Comparison of ENCODE assay signal across 23 mouse cellular contexts in genomic region chr8:72749846-72750245, GRCm38 (mm10). TPM values are rescaled to one million over a fixed set of nuclear protein-coding genes. Genes with fewer than 3 reads are reported as not detected.
DNase-seq lines count a peak whose midpoint lies in the region; ATAC-seq lines count a peak whose summit lies in the region.
"Had no signal": no experiment of that assay in that cellular context is flagged by ENCODE, and none has a peak within 500 bp of the region (broad histone marks: within the 10 kb centered on the region; RNA-seq: fewer than 3 reads in every experiment).

No protein-coding gene starts in this region.

- peak; percentile 0 for DNase-seq in adrenal gland, adult 2 months
- DNase-seq in adrenal gland, postnatal 36 days: no peak
- DNase-seq in liver, embryonic 11.5 days (ENCODE audit: low spot score): peak; percentile 22
- DNase-seq in thymus, postnatal 36 days: peak; percentile 1 to 4
- DNase-seq in thymus, postnatal 10 days (ENCODE audit: low spot score in 2 of 2): no peak
- peak; percentile 56 for DNase-seq in ZHBTc4 (ENCODE audit: low read depth, low spot score)
- DNase-seq: adrenal gland, postnatal 14 days; B cell, adult 2 months; cerebellum, adult 18-20 months; cerebellum, adult 9-11 months; cerebellum, postnatal 36 days; gastrocnemius, adult 2 months; heart, adult 18-20 months; heart, postnatal 14 days had no signal

- H3K36me3 ChIP-seq in liver, embryonic 11.5 days (ENCODE audit: control insufficient read depth, insufficient read depth, low read length): peaks cover 51% of the 10 kb centered on the region
- peaks cover 95% of the 10 kb centered on the region for H3K36me3 ChIP-seq in liver, embryonic 12.5 days
- peaks cover 99% of the 10 kb centered on the region for H3K36me3 ChIP-seq in midbrain, embryonic 13.5 days

- no peak overlapping the region for H3K27ac ChIP-seq in liver, embryonic 11.5 days (ENCODE audit: low read depth, low read length)
- no peak overlapping the region for H3K27ac ChIP-seq in liver, embryonic 12.5 days
- H3K27ac ChIP-seq in midbrain, embryonic 13.5 days: no peak overlapping the region
- H3K27ac ChIP-seq: embryonic facial prominence, embryonic 13.5 days; forebrain, embryonic 13.5 days; gastrocnemius, adult 2 months; heart, embryonic 15.5 days; hindbrain, embryonic 13.5 days; hindbrain, postnatal 0 days had no signal

- no peaks in the 10 kb centered on the region for H3K27me3 ChIP-seq in liver, embryonic 11.5 days (replicated peaks; ENCODE audit: control insufficient read depth, insufficient read depth, low read length)
- H3K27me3 ChIP-seq in liver, embryonic 12.5 days (replicated peaks): no peaks in the 10 kb centered on the region
- no peaks in the 10 kb centered on the region for H3K27me3 ChIP-seq in midbrain, embryonic 13.5 days
- H3K27me3 ChIP-seq: embryonic facial prominence, embryonic 13.5 days; forebrain, embryonic 13.5 days; heart, embryonic 15.5 days; hindbrain, embryonic 13.5 days had no signal

- ATAC-seq in liver, embryonic 11.5 days (replicated peaks; ENCODE audit: low FRiP score): no peak
- ATAC-seq in liver, embryonic 12.5 days: no peak
- no peak for ATAC-seq in midbrain, embryonic 13.5 days
- ATAC-seq: CD4-positive, CD25-positive, alpha-beta regulatory T cell, adult 4 months; forebrain, embryonic 13.5 days; hindbrain, postnatal 0 days had no signal

- H3K4me2 ChIP-seq in liver, embryonic 11.5 days: no peak overlapping the region
- no peak overlapping the region for H3K4me2 ChIP-seq in liver, embryonic 12.5 days
- no peak overlapping the region for H3K4me2 ChIP-seq in midbrain, embryonic 13.5 days (replicated peaks)
- H3K4me2 ChIP-seq: embryonic facial prominence, embryonic 13.5 days; forebrain, embryonic 13.5 days; heart, embryonic 11.5 days; heart, embryonic 15.5 days; hindbrain, embryonic 13.5 days had no signal

- H3K9me3 ChIP-seq in liver, embryonic 11.5 days (ENCODE audit: control insufficient read depth, low read length): no peaks in the 10 kb centered on the region
- no peaks in the 10 kb centered on the region for H3K9me3 ChIP-seq in liver, embryonic 12.5 days (replicated peaks)
- no peaks in the 10 kb centered on the region for H3K9me3 ChIP-seq in midbrain, embryonic 13.5 days
- H3K9me3 ChIP-seq: embryonic facial prominence, embryonic 13.5 days; forebrain, embryonic 13.5 days; heart, embryonic 15.5 days; hindbrain, embryonic 13.5 days had no signal

- no peak overlapping the region for H3K4me3 ChIP-seq in liver, embryonic 11.5 days (ENCODE audit: low read depth, low read length)
- H3K4me3 ChIP-seq in liver, embryonic 12.5 days: no peak overlapping the region
- no peak overlapping the region for H3K4me3 ChIP-seq in midbrain, embryonic 13.5 days (replicated peaks)
- H3K4me3 ChIP-seq: embryonic facial prominence, embryonic 13.5 days; forebrain, embryonic 13.5 days; gastrocnemius, adult 2 months; heart, embryonic 15.5 days; hindbrain, embryonic 13.5 days had no signal

- no peaks in the 10 kb centered on the region for H3K4me1 ChIP-seq in liver, embryonic 11.5 days (replicated peaks; ENCODE audit: control insufficient read depth, insufficient read depth, low read length)
- no peaks in the 10 kb centered on the region for H3K4me1 ChIP-seq in liver, embryonic 12.5 days
- no peaks in the 10 kb centered on the region for H3K4me1 ChIP-seq in midbrain, embryonic 13.5 days (replicated peaks)
- H3K4me1 ChIP-seq: embryonic facial prominence, embryonic 13.5 days; forebrain, embryonic 13.5 days; heart, embryonic 15.5 days; hindbrain, embryonic 13.5 days had no signal

- WGBS in liver, embryonic 11.5 days: 91% methylated on average over 26 of the region's 26 CpGs
- 89% methylated on average over 26 of the region's 26 CpGs for WGBS in liver, embryonic 12.5 days (ENCODE audit: insufficient replicate concordance)
- 93% methylated on average over 26 of the region's 26 CpGs for WGBS in midbrain, embryonic 13.5 days

- H3K9ac ChIP-seq in liver, embryonic 11.5 days (ENCODE audit: low read depth, low read length): no peak overlapping the region
- no peak overlapping the region for H3K9ac ChIP-seq in liver, embryonic 12.5 days
- H3K9ac ChIP-seq in midbrain, embryonic 13.5 days (replicated peaks): no peak overlapping the region
- H3K9ac ChIP-seq: embryonic facial prominence, embryonic 13.5 days; forebrain, embryonic 13.5 days; heart, embryonic 15.5 days; hindbrain, embryonic 13.5 days had no signal

RNA-seq across cellular contexts. Expression of gene F2rl3, which starts 11.8 kb away (rescaled TPM):
- 1 to 10 TPM; 1.1 to 2.1 TPM for total RNA-seq in adrenal gland, adult 2 months (2021)
- polyA plus RNA-seq in adrenal gland, adult 2 months (2012; rRNA removed): 10.2 and 13.4 TPM in 2 replicates
- 1 to 10 TPM; 1.8 to 2.9 TPM for total RNA-seq in adrenal gland, postnatal 36 days (2021)
- 8.5 and 8.6 TPM in 2 replicates for polyA plus RNA-seq in liver, embryonic 11.5 days (2014; fragmentation: Nextera tagmentation; extraction: Ambion mirVana)
- 6.6 TPM in 2 replicates for polyA plus RNA-seq in liver, embryonic 12.5 days (2016; fragmentation: Nextera tagmentation; extraction: Ambion mirVana)
- polyA plus RNA-seq in midbrain, embryonic 13.5 days (2015; fragmentation: Nextera tagmentation; extraction: Ambion mirVana): 0.30 and 0.40 TPM in 2 replicates

RNA-seq across cellular contexts. Expression of gene Sin3b, which starts 26.8 kb away (rescaled TPM):
- total RNA-seq in adrenal gland, adult 2 months (2021): 100 to 1,000 TPM; 123 to 245 TPM
- 174 and 270 TPM in 2 replicates for polyA plus RNA-seq in adrenal gland, adult 2 months (2012; rRNA removed)
- 100 to 1,000 TPM; 125 to 263 TPM for total RNA-seq in adrenal gland, postnatal 36 days (2021)
- 110 TPM in 2 replicates for polyA plus RNA-seq in liver, embryonic 11.5 days (2014; fragmentation: Nextera tagmentation; extraction: Ambion mirVana)
- 73.0 and 80.0 TPM in 2 replicates for polyA plus RNA-seq in liver, embryonic 12.5 days (2016; fragmentation: Nextera tagmentation; extraction: Ambion mirVana)
- polyA plus RNA-seq in midbrain, embryonic 13.5 days (2015; fragmentation: Nextera tagmentation; extraction: Ambion mirVana): 176 and 182 TPM in 2 replicates

Comparison
In these comparisons a context has a peak if more than half of its experiments do, and no peak if none do; other contexts are left out.
1. DNase-seq: peak in adrenal gland, adult 2 months (single experiment), liver, embryonic 11.5 days (single experiment), thymus, postnatal 36 days (2 of 2) and ZHBTc4 (single experiment); none in adrenal gland, postnatal 36 days (0 of 2) and thymus, postnatal 10 days (0 of 2).